Mouse (Mus musculus): ENCODE measurements around the gene Ddx10.

Gene Ddx10

DNA sequence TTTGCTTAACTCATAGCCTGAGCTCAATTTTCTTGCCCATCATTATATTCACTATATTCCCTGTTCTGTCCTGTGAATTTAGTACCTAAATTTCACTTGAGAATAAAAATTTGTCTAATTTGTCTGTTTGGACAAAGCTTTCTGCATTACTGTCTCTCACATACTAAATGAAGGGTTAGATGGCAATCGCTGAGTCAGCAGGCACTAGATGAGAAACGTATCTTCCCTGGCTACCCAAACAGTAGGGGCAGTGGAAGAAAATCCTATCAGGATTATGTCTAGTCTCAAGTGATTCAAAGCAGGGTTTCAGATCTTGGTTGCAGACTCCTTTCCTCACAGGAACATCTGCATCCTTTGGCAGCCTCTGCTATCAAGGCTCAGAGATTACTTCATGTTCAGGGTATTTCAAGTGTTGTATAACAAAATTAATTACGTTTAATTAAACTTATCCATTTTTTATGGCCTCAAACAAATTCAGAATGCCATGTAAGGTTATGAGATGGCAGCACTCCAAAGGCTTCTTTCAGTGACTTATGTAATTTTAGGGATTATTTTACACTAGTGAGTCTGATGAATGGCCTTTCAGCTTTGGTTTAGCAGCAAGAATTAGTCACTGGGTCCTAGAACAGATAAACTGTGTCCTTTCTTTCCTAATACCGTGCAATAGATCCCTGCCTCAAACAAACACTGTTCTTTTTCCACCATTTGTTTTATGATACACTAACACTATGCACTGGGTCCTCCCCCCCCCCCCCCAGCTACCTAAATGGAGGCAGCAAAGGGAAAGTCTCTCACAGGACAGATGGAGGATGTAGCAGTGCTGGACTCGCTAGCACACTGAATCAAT is 152.3 kb downstream of the Ddx10 start:
- DNase-seq (ENCODE audit: low read depth, low spot score) = no peak
- Histone ChIP-seq H3K36me3 (ENCODE audit: control insufficient read depth, insufficient read depth, low read length, poor library complexity, severe bottlenecking) (no peaks in the 10 kb centered on the region), H3K27me3 (ENCODE audit: control insufficient read depth, insufficient read depth, low read length, poor library complexity, severe bottlenecking) (no peaks in the 10 kb centered on the region)

DNA sequence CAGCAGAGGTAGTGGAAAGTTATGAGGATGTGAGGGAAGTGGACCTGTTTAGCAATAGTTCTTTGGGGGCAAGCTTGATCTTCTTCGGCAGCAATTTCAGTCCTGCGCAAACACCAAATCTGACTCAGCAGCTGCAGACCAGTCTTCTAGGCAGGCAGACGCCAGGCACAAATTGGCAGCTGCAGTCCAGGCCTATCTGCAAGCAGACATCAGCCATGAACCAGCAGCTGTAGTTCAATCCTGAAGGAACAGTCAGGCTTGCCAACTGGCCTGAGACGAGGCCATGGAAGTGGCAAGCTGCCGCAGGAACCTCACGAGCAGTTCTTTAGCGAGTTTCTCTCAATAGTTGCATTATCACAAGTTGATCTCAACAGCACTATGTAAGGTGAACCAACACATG is 153.3 kb downstream of the Ddx10 start:
- no peaks in the 10 kb centered on the region for H3K27me3 ChIP-seq (ENCODE audit: control insufficient read depth, insufficient read depth, low read length, poor library complexity, severe bottlenecking)
- no peaks in the 10 kb centered on the region for H3K36me3 ChIP-seq (ENCODE audit: control insufficient read depth, insufficient read depth, low read length, poor library complexity, severe bottlenecking)
- DNase-seq (ENCODE audit: low read depth, low spot score) = no peak

DNA sequence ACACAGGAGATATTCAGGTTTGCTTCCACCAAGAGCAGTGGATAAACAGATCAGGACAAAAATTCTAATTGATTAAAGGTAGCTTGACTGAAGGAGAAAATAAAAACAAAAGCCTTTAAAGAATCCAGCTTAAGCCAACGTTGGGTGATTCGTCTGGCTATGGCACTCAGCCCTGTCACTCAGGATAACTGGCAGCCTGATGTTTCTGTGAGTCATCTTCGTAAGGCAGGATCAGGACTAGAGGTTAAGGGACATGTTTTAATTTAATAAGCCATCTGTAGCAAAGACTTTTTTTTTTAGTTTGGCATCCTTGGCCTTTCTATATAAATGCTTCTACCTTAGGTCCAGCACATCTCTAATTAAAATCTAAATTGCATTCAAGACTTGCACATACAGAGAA is 170.2 kb downstream of the Ddx10 start:
- no peak for DNase-seq (ENCODE audit: low read depth, low spot score)
- no peaks in the 10 kb centered on the region for H3K27me3 ChIP-seq (ENCODE audit: control insufficient read depth, insufficient read depth, low read length, poor library complexity, severe bottlenecking)
- no peaks in the 10 kb centered on the region for H3K36me3 ChIP-seq (ENCODE audit: control insufficient read depth, insufficient read depth, low read length, poor library complexity, severe bottlenecking)

DNA sequence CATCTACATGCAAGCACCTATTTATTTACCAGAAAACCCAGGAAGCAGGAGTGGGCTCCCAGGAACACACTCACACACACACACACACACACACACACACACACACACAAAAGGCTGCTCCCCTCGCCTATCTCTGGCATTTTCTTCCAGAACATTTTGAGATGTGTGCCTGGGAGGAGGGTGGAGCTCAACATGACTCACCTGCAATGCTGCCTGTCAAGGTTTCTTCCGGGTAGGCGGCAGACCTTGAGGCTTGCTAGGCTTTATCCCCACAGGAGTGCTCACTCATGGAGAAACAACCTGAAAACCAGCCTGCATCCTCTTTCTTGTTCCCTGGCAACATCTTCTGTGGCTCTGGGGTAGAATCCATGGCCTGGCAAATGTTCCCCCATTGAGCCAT is 171.9 kb downstream of the Ddx10 start:
- DNase-seq (ENCODE audit: low read depth, low spot score) = no peak
- Histone ChIP-seq H3K27me3 (ENCODE audit: control insufficient read depth, insufficient read depth, low read length, poor library complexity, severe bottlenecking) (no peaks in the 10 kb centered on the region), H3K36me3 (ENCODE audit: control insufficient read depth, insufficient read depth, low read length, poor library complexity, severe bottlenecking) (no peaks in the 10 kb centered on the region)

DNA sequence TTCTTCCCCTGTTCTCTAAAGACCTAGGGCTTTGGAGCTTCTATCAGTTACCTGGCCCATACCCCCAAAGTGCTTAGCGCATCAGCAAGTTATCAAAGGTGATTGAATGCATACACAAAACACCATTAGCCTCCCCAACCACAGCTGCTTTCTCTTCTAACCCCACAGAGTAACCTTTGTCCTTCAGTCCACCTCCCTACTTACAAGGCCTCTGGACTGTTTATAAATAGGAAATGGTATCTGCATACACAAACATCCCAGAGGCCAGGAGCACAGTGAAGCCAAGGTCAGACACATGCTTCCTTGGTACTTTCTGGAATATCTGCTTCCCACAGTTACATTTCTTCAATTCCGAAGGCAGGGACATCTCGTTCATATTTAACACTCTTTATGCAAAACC is 173.4 kb downstream of the Ddx10 start:
- no peak for DNase-seq (ENCODE audit: low read depth, low spot score)
- Histone ChIP-seq H3K27me3 (ENCODE audit: control insufficient read depth, insufficient read depth, low read length, poor library complexity, severe bottlenecking) (no peaks in the 10 kb centered on the region), H3K36me3 (ENCODE audit: control insufficient read depth, insufficient read depth, low read length, poor library complexity, severe bottlenecking) (no peaks in the 10 kb centered on the region)

DNA sequence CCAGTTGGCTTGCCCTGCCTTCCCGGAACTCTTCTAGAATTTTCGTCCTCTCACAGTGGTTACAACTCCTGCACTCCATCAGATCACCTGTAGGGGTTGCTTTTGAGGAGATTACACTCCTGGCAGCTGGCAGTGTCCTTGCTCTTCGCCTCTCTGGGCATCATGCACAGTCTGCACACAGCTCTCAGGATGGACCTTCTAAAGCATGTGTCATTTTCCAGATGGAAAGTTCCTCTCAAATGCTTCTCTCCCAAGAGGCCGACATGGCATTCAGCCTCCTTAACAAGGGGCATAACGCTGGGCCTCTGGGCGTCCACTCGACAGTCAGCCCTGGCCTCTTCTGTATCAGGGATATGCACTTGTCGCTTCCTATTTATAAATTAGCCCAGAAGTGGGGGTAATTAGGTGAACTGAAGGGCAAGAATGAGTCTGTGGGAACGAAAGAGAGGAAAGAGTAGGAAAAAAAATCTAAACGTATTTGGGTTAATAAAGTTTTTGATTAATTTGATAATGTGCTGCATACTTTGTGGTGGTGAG is 174.2 kb downstream of the Ddx10 start:
- Histone ChIP-seq H3K36me3 (ENCODE audit: control insufficient read depth, insufficient read depth, low read length, poor library complexity, severe bottlenecking) (no peaks in the 10 kb centered on the region), H3K27me3 (ENCODE audit: control insufficient read depth, insufficient read depth, low read length, poor library complexity, severe bottlenecking) (no peaks in the 10 kb centered on the region)
- DNase-seq (ENCODE audit: low read depth, low spot score) = no peak

GRCm38 (mm10) chr9:53072088-53072487 is 175.8 kb downstream of the Ddx10 start:
- no peak for DNase-seq (ENCODE audit: low read depth, low spot score)
- no peaks in the 10 kb centered on the region for H3K36me3 ChIP-seq (ENCODE audit: control insufficient read depth, insufficient read depth, low read length, poor library complexity, severe bottlenecking)

DNA sequence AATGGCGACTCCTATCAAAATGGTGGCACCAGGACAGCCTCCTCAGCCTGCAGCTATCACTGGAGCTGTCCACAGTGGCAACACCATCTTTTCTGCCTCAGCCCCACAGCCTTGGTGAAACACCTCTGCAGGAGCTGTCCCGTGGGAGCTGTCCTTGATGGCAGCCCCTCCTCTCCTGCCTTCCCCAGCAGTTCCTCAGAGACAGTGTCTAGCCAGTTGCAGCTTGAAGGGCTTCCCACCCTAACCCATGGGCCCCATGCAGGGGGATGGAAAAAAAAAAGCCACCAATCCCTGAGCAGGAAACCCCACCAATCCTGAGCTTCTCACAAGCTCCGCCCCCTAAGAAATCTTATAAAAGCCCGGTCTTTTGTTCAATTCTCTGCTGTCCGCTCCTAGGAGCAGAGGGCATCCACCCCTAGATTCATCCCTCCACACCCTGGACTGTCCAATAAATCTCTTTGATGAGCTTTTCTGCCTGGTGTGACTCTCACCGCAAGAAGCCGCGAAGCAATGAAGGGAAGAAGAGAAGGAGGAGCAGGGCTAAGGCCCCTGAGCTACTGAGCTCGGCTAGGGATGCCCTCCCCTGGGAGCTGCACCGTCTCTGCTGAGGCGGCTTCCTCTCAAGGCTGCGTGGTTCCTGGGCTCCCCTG is 176.9 kb downstream of the Ddx10 start:
- no peak for DNase-seq (ENCODE audit: low read depth, low spot score)
- no peaks in the 10 kb centered on the region for H3K27me3 ChIP-seq (ENCODE audit: control insufficient read depth, insufficient read depth, low read length, poor library complexity, severe bottlenecking)

More at GRCm38 (mm10) chr9:53072088-53072487, 175.8 kb downstream of the Ddx10 start:
- H3K27me3 ChIP-seq (ENCODE audit: control insufficient read depth, insufficient read depth, low read length, poor library complexity, severe bottlenecking) = no peaks in the 10 kb centered on the region

DNA sequence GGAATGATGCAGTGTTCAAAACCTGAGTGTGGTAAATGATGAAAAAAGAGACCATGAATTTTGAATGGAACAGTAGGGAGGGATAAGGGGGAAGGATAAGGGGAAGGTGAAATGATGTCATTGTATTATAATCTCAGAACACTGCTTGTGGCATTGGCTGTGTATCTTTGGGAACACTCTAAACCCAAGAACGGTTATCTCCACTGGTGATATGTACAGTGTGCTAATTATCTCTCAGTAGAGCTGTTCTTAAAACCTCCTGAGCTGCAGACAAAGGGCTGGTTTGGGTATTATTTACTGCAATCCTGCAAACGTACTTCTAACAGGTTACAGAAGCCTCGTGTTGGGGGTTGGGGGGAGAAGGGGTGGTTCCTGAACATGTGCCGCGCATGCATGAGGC is 179.7 kb downstream of the Ddx10 start:
- no peaks in the 10 kb centered on the region for H3K36me3 ChIP-seq (ENCODE audit: control insufficient read depth, insufficient read depth, low read length, poor library complexity, severe bottlenecking)
- DNase-seq (ENCODE audit: low read depth, low spot score) = no peak

More for the DNA sequence above, 176.9 kb downstream of the Ddx10 start:
- H3K36me3 ChIP-seq (ENCODE audit: control insufficient read depth, insufficient read depth, low read length, poor library complexity, severe bottlenecking) = no peaks in the 10 kb centered on the region

GRCm38 (mm10) chr9:53066428-53066827 is 181.4 kb downstream of the Ddx10 start:
- Histone ChIP-seq H3K36me3 (ENCODE audit: control insufficient read depth, insufficient read depth, low read length, poor library complexity, severe bottlenecking) (no peaks in the 10 kb centered on the region), H3K27me3 (ENCODE audit: control insufficient read depth, insufficient read depth, low read length, poor library complexity, severe bottlenecking) (no peaks in the 10 kb centered on the region)
- DNase-seq (ENCODE audit: low read depth, low spot score) = no peak

More for the DNA sequence above, 179.7 kb downstream of the Ddx10 start:
- H3K27me3 ChIP-seq (ENCODE audit: control insufficient read depth, insufficient read depth, low read length, poor library complexity, severe bottlenecking) = no peaks in the 10 kb centered on the region

GRCm38 (mm10) chr9:53065028-53065427 is 182.8 kb downstream of the Ddx10 start:
- H3K36me3 ChIP-seq (ENCODE audit: control insufficient read depth, insufficient read depth, low read length, poor library complexity, severe bottlenecking) = no peaks in the 10 kb centered on the region
- DNase-seq (ENCODE audit: low read depth, low spot score) = no peak

GRCm38 (mm10) chr9:53064531-53064930 is 183.3 kb downstream of the Ddx10 start:
- no peak for DNase-seq (ENCODE audit: low read depth, low spot score)
- H3K36me3 ChIP-seq (ENCODE audit: control insufficient read depth, insufficient read depth, low read length, poor library complexity, severe bottlenecking) = no peaks in the 10 kb centered on the region
- no peaks in the 10 kb centered on the region for H3K27me3 ChIP-seq (ENCODE audit: control insufficient read depth, insufficient read depth, low read length, poor library complexity, severe bottlenecking)

More at GRCm38 (mm10) chr9:53065028-53065427, 182.8 kb downstream of the Ddx10 start:
- H3K27me3 ChIP-seq (ENCODE audit: control insufficient read depth, insufficient read depth, low read length, poor library complexity, severe bottlenecking) = no peaks in the 10 kb centered on the region

- Histone ChIP-seq H3K36me3 (ENCODE audit: control insufficient read depth, insufficient read depth, low read length, poor library complexity, severe bottlenecking) (no peaks in the 10 kb centered on the region), H3K27me3 (ENCODE audit: control insufficient read depth, insufficient read depth, low read length, poor library complexity, severe bottlenecking) (no peaks in the 10 kb centered on the region)
- no peak for DNase-seq (ENCODE audit: low read depth, low spot score)
These were observed 192.5 kb downstream of the Ddx10 start for GRCm38 (mm10) chr9:53055306-53055705.

Data from splenic B cell, adult 2 months (primary cell).